Mouse (Mus musculus) spleen, adult 12 weeks (tissue): Measurements from ENCODE around the gene Sgip1.

Source experiments
- DNase-seq: peaks from one replicate; pipeline ENCODE4 v3.0.0; 2022; ENCODE audit warnings: low spot score

The Sgip1 gene

GRCm38 (mm10) chr4:102775596-102776270, 34.6 kb downstream of the Sgip1 start:
- no peak for DNase-seq

GRCm38 (mm10) chr4:102779902-102780301, 38.8 kb downstream of the Sgip1 start:
- no peak for DNase-seq

- no peak for DNase-seq
Observed at GRCm38 (mm10) chr4:102783063-102783748, 42.1 kb downstream of the Sgip1 start.

- DNase-seq: no peak
Observed at GRCm38 (mm10) chr4:102785158-102785557, 44.1 kb downstream of the Sgip1 start.

DNA sequence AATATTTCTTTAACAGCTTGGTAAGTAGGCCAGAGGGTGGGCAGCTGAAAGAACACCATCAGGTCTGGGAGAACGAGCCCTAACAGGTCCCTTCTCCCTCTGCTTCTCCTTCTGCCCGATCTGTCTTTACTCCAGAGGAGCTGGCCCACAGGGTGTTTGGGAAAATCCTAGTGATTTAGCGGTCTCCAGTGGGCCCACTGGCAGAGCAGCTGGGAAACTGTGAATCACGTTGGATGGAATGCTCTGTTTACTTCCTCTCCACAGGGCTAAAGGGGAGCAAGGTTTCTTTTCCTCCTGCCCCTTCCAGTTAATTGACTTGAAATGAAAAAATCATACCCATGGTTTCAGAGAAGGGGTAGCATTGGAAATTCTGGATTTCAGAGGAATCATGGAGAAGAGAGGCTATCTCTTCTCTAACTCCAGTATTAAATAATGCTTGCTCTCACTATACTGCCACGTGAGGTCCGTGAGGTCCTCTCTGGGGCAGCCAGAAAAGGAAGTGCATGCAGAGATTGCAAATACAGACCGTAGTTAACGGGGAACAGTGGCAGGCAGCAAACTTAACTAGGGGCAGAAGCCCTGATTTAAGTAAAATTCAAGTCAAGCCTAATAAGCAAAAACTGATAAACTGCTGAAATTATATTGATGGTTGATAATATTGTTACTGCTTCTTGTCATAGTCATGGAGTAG, 51.1 kb downstream of the Sgip1 start:
- DNase-seq: no peak

- no peak for DNase-seq
Observed at GRCm38 (mm10) chr4:102801471-102801870, 60.4 kb downstream of the Sgip1 start.

DNA sequence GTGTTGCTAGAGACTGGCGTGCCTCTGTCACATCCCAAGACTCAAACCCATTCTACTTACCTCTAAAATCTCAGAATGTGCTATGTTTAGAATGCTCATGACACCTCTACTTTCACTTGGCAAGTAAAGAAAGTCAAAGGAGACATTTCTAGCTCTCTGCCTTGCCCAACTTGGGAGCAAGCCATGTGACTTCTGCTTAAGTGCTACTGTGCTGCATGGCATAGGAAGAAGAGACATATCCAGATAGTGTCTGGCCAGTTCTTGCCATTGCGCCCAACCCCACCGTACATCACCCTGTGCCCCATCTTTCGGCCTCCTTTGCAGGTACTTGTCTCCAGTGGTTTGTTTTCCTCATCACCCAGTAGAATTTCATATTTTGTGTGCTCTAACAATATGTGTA, 60.8 kb downstream of the Sgip1 start:
- DNase-seq: no peak

GRCm38 (mm10) chr4:102804611-102805010, 63.5 kb downstream of the Sgip1 start:
- no peak for DNase-seq

GRCm38 (mm10) chr4:102806987-102807386, 65.9 kb downstream of the Sgip1 start:
- no peak for DNase-seq

DNA sequence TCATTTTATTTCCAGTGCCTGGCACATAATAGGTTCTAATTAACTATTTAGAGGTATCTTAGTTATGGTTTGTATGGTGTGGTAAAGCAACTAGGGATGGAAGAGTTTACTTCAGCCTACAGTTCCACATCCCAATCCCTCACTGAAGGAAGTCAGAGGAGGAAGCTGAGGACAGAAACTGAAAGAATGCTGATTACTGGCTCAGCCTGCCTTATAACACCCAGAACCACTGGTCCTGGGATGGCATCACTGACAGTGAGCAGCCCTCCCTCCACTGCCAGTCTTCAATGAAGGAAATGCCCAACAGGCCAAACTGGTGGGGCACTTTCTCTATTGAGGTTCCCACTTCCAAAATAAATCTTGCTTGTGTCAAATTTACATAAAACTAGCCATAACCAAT, 67.2 kb downstream of the Sgip1 start:
- DNase-seq: no peak

DNA sequence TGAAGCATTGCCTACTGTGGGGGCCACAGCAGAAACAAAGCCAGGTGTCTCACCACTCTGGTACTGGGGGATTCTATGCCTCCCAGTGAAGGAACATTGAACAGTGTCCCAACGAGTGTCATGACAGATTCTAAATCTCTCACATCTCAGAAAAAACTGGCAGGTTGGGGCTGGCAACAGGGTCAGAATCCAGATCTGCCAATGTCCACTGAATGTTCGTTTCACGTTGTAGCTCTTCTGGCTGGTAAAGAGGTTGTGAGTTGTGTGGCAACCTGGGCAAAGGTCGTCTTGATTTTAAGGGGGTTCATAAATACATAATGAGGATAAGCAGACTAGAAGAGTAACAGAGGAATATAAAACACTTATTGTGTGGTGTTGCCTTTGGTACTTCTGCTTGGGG, 68.2 kb downstream of the Sgip1 start:
- no peak for DNase-seq

DNA sequence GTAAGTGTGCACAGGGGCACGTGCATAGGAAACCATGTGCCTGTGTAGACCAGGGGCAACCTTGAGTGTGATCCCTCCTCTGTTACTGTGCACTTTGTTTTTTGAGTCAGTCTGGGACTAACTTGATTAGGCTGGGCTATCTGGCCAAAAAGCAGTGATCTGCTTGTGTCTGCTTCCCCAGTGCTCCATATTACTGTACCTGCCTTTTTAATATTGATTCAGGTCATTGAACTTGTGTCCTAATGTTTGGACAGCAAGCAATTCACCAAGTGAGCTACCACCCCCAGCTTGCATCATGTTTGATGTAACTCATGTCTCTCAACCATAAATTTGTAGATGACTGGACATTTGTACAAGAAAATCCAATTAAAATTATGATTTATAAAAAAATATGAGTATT, 69.2 kb downstream of the Sgip1 start:
- DNase-seq: no peak

DNA sequence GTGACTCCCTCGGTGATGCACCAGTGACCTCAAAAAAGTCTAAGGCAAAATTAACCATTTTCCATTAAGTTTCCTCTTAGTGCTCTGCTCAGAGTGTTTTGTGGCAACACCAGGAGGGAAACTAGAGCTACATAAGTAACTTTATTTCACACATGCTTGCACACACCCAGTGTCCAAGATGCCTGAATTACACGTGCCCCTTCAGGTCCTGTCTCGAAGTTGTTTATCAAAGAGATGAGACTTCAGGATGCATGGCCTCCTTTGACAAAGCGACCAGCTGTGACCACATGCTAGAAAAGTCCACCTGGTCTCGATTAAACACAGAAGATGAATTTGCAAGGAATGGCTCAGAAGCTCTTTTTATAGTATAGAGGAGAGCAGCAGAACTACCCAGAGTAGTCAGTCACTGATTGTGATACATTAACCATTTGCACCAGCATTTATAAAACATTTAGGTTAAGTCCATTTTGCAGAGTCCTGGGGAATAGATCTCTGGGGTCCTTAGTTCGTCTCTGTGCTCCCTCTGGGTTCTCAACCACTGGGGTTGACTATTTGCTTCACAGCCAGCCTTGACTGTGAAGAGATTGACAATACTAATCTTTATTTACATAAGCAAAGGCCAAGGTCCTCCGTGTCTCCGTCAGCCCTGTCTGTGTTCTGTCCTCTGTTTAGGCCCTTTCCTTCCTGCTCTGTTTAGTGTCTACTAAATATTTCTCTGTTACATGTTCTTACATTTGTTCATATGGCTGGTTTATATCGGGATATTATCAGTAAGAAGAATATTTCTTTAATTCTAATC, 70.1 kb downstream of the Sgip1 start:
- no peak for DNase-seq

GRCm38 (mm10) chr4:102813346-102813745, 72.2 kb downstream of the Sgip1 start:
- no peak for DNase-seq

DNA sequence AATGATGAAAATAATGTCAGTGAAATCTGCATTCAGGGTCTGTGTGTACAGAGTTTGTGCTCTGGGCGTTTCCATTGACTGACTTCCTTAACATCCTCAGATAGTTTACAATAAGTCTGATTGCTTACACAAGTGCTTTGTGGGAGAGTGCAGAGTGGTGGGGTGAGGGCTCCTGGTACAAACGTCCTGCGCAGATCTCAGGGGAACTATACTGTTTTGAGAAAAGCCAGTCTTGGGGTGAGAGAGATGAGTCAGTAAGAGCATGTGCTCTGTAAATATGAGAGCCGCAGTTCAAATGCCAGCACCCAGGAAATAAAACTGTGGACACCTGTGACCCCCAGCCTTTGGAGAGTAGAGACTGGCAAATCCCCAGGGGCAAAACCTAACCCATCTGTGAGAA, 80.7 kb downstream of the Sgip1 start:
- no peak for DNase-seq

DNA sequence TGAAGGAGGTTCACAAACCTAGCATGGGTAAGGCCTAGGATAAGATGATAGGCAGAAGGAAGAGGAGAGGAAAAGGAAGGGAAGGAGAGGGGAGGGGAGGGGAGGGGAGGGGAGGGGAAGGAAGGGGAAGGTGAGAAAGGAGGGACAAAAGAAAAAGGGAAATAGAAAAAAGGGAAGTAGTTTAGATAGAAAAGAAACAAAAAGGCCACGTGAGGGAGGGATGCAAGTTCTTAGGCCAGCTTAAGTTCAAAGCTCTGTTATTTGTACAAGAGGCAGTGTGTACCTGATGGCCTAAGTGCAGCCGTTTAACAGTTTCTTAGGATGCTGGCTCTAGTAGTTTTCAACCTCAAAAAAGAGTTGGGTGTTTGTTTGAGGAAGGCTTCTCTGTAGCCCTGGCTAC, 83.4 kb downstream of the Sgip1 start:
- no peak for DNase-seq

DNA sequence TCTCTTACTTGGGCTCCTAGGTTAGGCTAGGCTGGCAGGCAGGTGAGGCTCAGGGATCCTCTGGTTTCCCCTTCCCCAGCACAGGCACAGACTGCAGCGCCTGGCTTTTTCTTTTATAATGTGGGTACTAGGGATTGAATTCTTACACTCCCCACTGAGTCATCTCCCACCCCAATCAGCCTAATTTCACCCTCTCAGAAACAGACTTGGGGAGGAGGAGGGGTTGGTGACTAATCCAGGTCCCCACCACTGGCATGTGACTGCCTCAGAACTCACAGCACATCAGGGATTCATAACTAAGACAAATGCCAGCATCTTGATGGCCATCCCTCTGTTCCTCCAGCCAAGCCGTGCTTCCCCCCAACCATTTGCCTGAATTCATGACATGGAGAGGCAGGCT, 85.1 kb downstream of the Sgip1 start:
- no peak for DNase-seq

DNA sequence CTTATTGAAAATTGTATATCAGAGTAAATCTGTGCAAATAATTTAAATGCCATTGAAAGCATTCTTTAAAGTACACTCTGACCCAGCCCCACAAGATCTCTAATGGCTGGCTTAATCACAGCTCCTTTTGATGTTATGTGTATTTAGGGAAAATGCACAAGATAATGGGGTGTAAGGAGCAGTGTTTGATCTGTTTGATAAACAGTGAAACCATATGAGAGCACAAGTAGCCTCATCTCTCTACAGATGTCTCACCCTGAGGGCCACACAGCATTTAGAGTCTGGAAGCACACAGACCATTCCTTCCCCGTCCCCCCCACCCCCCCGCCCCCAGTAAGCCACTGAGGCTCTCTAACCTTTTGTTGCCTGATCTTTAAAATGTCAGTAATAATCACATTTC, 87.4 kb downstream of the Sgip1 start:
- DNase-seq: no peak

GRCm38 (mm10) chr4:102833191-102833590, 92.1 kb downstream of the Sgip1 start:
- DNase-seq: no peak

DNA sequence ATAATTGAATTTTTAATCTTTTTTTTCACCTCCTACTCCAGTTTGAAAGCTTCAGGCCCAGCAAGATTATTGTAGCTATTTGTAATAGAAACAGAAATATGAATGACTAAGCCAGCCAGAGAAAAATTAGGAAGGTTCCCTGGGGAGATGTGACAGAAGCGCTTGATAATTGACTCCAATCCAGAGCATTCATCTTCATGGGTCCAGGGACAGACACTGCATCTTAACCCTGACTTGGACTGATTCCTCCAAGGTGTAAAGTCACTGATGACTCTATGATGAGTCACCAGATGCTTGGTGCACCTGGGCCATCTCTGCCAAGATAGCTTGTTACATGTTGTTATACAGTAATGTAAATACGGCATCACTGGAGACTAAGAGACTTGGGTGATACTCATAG, 92.6 kb downstream of the Sgip1 start:
- no peak for DNase-seq

DNA sequence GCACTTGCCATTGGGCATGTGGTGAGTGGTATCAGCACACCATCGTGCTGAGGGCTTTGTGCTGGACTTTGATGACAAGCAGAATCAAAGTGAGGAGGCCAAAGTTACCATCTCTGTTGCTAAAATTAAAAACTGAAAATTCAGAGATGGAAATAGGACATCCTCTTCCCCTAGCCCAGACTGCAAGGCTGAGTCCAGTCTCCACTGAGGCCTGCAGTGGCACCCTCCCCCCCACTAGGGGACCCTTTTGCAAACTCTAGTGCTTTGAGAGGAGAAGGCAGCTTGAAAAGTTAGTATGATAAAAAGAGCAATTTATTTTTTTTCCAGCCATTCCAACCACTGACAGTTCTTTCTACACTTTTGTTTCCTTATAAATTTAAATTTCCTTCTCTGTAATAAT, 93.6 kb downstream of the Sgip1 start:
- no peak for DNase-seq

DNA sequence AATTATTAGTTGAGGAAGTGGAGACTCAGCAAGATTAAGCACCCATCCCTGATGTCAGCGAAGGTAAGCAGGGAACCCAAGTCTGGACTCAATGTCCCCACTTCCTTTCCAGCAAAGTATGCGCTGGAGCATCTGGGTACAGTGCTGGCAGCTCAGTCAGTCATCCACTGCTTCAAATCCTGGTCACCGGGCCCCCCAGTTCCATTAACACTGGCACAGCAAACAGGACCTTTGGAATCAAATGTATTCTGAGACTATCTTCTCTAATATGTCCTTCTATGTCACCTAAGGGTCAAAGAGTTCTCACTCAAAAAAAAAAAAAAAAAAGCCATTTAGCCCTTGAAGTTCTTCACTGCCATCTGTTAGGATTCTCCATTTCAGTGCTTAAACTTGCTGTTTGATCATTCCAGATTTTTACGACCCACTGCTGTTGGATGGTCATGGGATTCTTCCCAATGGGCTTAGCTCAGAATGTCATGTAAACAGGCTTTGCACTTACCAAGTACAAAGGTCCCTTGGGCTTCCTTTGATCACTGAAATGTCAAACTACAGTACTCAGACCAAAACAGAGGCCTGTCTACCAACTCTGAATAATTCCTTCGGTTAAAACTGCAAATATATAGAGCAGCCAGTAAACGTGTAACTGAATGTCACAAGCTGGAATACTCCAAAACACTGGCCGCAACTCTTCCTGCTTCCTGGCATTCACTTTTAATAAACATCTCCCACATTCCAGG, 99.1 kb downstream of the Sgip1 start:
- no peak for DNase-seq
